18 mouse cellular contexts compared by ENCODE assay signal in the genomic region with DNA sequence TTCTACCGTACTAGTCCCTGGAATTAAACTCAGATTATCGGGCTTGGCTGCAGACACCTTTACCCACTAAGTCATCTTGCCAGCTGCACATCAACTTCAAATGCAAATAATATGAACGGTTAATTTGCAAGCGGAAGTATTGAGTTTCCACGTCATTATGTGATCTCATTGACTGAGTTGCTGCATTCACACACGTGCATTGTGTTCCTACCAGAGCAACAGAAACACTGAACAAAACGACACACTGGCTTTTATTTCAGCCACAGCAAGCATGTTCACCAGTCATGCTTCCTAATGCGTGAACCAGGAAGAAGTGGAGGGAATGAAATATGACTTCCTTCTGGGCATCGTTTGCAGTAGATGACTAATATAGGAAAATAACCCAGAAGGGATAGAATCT.
"Had no signal": no experiment of that assay in that cellular context is flagged by ENCODE, and none has a peak within 500 bp of the region (broad histone marks: within the 10 kb centered on the region; RNA-seq: fewer than 3 reads in every experiment).

No protein-coding gene starts in this region.

- H3K4me2 ChIP-seq: liver, embryonic 15.5 days; lung, embryonic 14.5 days; midbrain, embryonic 11.5 days; midbrain, embryonic 13.5 days; midbrain, embryonic 15.5 days; neural tube, embryonic 12.5 days had no signal

- ATAC-seq: midbrain, embryonic 13.5 days; midbrain, embryonic 15.5 days had no signal

- DNase-seq: lung, adult 18-20 months; lung, embryonic 14.5 days; lung, postnatal 10 days; lung, postnatal 4 days; retina, postnatal 1 day; right cerebral cortex, adult 18-20 months; right cerebral cortex, postnatal 25 days; right cerebral cortex, postnatal 4 days; spleen, adult 18-20 months; thymus, adult 18-20 months; thymus, postnatal 14 days; thymus, postnatal 36 days had no signal

- H3K4me1 ChIP-seq: liver, embryonic 15.5 days; megakaryocyte, embryonic 14.5 days; midbrain, embryonic 15.5 days; neural tube, embryonic 12.5 days had no signal

- H3K4me3 ChIP-seq: liver, embryonic 15.5 days; megakaryocyte, embryonic 14.5 days; midbrain, embryonic 13.5 days; midbrain, embryonic 15.5 days; neural tube, embryonic 12.5 days had no signal

- H3K36me3 ChIP-seq: liver, embryonic 15.5 days; midbrain, embryonic 13.5 days; midbrain, embryonic 15.5 days; neural tube, embryonic 12.5 days had no signal

- H3K9me3 ChIP-seq: liver, embryonic 15.5 days; megakaryocyte, embryonic 14.5 days; midbrain, embryonic 13.5 days; midbrain, embryonic 15.5 days; neural tube, embryonic 12.5 days had no signal

- H3K27me3 ChIP-seq: liver, embryonic 15.5 days; midbrain, embryonic 13.5 days; midbrain, embryonic 15.5 days; neural tube, embryonic 12.5 days had no signal

- H3K9ac ChIP-seq: liver, embryonic 15.5 days; lung, embryonic 14.5 days; midbrain, embryonic 13.5 days; midbrain, embryonic 15.5 days; neural tube, embryonic 12.5 days had no signal

- H3K27ac ChIP-seq: liver, embryonic 15.5 days; midbrain, embryonic 13.5 days; midbrain, embryonic 15.5 days; neural tube, embryonic 12.5 days had no signal
